Mouse (Mus musculus) left cerebral cortex, postnatal 25 days (tissue): ENCODE measurements around the gene Cipc. TPM values are rescaled to one million over a fixed set of nuclear protein-coding genes. Genes with fewer than 3 reads are reported as not detected.
A peak's percentile ranks its signal among the peaks of the same experiment; 100 is the strongest.

Experiments used
- DNase-seq, 2 experiments: peaks; one replicate each; pipeline ENCODE4 v3.0.0; 2022; ENCODE audit warnings: low spot score in 2 of 2, mixed read lengths in 1 of 2
- intact Hi-C: fragments of 180-260 bp; cut with DNase I; formaldehyde crosslinking; loops from one replicate; pipeline ENCODE4 v1.15.1; 2025
- total RNA-seq, 2 experiments: library from RNA; stranded (reverse); gene quantifications; 2 replicates each; pipeline ENCODE4 v1.2.3; 2021

Cipc gene
- total RNA-seq, 2 experiments from 2014 or later: 79.9 to 87.8 TPM

DNA sequence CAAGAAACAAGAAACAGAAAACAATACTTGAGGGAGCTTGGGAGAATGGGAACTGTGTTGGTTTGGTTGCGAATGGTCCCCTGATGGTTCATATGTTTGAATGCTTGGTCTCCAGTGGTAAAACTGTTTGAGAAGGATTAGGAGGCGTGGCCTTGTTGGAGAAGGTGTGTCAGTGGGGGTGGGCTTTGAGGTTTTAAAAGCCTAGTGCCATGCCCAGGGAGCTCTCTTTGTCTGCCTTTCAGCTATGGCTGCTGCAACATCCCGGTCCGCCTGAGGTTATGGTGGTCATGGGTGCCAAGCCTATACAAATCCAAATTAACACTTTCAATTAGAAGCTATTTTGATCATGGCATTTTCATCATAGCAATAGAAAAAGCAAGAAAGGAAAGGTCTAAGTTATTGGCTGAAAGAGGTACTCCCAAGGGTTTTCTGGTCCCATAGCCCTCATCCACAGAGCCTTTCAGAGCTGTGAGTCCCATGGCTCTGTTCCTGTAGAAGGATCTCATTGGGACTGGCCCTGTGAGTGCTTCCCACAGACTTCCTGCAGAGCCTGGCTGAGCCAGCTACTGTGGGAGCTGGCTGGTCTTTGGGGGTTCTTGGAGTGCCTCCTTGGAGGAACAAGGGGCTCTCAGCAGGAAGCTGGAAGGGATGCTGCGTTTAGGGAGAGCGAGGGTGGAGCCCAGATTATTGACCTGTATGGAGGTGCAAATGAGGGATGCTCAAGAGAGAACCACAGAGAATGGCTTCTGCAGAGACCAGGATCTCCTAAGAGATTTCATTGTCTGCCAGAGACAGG lies 15.7 kb upstream of the Cipc start:
- intact Hi-C loops: no loop called here
- DNase-seq: no peak

DNA sequence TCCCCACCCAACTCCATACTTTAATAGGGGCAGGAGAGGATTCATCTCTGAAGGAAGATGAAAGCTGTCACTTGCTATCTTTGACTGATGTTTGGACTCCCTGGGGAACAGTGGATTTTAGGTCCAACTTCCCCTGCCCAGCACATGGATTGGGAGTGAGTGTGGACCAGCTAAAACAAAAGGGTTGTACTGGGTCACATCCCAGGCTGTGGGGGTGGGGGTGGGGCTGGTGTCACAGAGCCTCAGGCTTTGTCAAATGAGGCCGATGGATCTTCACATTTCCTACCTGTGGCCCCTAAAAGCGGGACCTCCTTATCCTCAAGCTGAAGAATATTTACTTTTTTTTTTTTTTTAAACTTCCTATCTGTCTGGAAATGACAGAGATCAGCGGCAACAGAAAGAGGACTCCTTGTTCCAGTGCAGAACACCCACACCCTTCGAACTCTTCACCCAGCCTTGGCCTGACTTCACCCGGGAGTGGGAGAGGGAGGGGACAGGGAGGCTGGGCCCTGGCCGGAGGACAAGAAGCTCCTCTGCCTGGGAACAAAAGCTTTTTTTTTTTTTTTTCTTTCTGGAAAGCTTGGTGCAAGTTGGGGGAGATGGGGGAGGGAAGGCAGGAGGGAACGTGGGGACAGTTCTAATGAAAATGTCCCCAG lies 14.8 kb upstream of the Cipc start:
- DNase-seq: peak in 1 of 2 experiments; percentile 48
- intact Hi-C loops: no loop called here

DNA sequence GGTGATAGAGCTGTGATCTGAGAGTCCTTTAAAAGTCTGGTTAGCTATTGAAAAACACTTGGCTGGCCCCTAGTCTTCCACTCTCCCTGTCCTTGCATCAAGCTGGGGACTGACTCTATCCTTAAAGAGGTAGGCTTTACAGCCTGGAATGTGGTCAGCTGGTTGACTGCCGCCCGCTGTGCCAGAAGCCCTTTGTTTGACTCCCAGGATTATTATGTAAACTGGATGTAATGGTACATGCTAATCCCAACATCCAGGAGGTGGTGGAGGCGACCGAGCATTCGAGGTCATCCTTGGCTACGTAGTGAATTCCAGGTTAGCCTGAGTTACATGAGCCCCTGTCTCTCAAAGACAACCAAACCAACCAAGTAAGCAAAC lies 14.3 kb upstream of the Cipc start:
- intact Hi-C loops: no loop called here
- no peak for DNase-seq

DNA sequence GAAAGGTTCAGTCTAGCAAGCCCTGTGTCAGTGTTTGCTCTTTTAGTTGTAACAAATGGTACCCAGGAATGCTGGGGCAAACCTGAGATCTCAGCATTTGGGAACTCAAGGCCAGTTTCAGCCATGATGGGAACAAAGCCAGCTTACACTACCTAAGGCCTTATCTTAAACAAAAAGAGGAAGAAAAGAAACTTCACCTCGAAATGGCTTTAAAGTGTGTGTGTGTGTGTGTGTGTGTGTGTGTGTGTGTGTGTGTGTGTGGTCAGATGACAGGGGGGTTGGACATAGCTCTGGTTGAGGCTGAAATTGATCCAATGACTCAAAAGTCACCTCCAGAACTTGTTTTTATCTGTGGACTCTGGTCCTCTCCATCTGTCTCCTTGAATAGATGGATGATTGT lies 12.1 kb upstream of the Cipc start:
- intact Hi-C loops: no loop called here
- DNase-seq: no peak

DNA sequence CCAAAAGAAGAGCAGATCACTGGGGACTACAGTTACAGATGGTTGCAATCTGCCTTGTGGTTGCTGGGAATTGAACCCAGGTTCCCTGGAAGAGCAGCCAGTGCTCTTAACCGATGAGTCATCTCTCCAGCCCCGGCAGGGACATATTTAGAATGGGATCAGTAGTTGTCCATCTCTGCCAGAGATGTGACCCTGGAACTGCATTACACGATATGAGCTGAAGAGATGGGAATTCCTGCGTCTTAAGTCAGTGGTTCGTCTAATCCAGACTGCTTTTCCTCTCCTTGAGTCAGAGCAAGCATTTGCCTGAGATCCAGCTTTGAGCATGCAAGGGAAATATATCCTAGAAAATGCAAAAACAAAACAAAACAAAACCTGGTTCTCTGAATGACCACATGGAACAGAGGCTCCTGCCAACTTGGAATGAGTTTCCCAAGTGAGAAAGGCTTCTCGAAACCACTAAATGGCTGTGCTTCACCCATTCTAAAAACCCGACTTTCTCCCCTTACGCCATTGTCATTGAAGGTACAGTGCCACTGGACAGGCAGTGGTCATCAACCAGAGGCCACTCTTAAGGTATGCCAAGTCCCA lies 11.1 kb upstream of the Cipc start:
- no peak for DNase-seq
- intact Hi-C loops: no loop called here

DNA sequence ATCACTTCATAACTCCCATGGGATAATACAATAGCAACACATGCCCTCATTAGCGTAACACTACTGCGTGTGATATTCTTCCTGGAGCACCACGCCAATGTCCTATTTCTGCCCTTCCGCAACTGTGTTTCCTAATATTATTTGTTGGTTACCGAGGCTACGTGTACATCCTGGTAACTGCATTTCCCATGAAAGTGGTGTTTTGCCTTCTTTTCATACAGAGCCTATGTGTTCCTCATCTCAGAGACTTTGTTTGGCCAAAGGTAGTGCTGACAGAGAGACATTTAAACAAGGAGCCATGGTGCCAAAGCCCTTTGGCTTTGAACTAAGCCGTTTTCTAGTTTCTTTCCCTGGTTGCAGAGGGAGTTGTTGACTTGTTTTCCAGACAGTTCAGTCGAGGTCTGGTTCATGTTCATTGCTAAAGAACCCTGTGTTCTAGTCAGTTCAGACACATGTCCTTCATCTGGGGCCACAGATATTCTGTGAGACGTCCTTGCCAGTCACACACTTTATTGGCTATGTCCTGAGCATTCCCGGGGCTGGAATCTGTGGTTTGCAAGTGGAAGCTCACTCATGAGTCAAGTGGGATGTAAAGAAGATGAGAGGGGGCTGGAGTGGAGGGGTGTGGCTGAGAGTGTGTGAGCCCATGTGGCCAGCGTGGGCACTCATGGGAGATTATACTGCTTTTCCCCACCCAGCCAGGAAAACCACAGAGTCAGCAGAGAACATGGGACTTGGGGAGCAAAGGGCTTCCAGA lies 10.1 kb upstream of the Cipc start:
- intact Hi-C loops: no loop called here
- no peak for DNase-seq

DNA sequence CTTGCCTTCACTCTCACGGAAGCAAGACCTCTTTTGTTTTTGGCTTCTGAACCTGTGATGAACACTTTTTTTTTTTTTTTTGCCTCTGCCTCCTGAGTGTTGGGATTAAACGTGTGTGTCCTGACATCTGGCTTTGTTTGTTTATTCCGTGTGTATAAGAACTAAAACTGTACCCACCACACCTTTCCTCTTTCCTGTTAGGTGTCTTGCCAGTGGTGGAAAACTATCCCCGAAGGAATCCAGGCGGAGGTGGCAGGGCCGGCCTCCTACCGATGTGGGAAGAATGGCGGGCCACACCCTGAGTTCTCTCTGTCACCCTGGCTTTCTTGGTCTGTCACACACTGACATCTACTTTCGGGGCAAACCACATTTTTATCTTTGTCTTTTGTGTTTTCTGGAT lies 8.3 kb upstream of the Cipc start:
- no peak for DNase-seq
- intact Hi-C loops: no loop called here

DNA sequence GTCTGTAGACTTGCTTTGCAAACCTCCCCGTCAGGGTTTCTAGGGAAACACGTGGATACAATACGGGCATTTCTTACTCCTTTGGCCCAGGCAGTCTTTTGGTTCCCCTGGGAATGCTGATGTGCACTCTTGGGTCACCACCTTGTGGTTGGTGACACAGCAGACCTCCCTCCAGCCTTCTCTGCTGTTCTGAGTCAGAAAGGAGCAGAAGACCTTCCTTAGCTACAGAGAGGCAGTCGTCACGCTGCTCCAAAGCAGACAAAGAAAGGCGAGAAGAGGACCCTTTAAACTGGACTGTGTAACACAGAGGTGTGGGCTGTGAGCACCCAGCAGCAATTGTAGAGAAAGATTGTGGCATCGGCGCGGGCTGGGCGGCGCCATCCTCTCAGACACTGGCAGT lies 5.7 kb upstream of the Cipc start:
- DNase-seq: no peak
- intact Hi-C loops: loop anchor here (10.0 kb wide), 1 partner anchor 236 kb away; no protein-coding TSS in a partner anchor

DNA sequence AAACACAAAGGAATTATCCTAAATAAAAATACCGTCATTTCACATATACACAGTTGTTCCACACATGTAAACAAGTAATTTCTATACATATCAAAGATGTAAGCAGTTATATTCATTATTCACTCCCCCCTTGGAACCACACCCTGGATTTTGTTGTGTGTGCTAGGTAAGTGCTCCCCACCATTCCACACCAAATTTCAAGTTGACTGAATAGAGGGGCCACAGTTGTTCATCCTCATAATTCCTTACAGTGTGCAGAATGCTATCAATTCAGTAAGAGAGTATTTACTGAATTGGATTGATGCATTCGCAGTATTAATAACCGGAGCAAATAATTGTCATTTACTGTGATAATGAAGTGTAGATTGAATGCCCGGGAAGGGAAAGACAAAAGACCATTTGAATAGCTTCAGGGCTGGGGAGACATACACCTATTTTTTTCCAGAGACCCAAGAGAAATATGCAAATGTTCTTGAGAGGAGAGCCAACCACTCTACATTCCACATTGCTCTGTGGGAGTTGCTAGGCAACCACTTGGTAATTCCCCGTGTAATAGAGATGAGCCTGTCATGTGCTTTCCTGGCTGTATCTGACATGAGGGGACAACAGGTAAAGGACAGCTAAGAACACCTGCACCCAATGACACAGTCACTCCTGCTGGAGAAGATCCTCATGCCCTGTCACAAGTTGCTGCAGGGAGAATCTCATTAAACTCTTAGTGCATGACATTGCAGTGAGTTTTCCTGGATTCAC lies 4.9 kb upstream of the Cipc start:
- peak; percentile 60 to 78 for DNase-seq
- intact Hi-C loops: loop anchor here (10.0 kb wide), 1 partner anchor 237 kb away; no protein-coding TSS in a partner anchor

DNA sequence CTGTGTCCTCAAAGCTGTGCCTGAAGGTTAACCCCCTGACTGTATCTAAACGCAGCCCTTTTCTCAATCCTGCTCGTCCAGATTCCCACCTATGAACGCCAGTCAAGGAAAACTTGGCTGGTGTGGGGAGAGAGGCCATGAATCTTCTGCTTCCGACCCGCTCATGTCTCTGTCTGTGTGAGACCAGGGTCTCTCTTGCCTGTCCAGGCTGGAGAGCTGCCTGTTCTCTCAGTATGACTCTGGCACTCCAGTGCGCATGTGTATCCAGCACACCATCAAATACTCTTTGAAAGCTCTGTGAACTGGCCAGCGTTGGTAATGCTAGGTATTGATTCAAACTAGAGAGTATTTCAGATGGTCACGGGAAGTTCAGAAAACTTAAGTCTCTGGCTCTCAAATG lies 3.4 kb upstream of the Cipc start:
- intact Hi-C loops: loop anchor here (10.0 kb wide), 1 partner anchor 239 kb away; no protein-coding TSS in a partner anchor
- DNase-seq: no peak

DNA sequence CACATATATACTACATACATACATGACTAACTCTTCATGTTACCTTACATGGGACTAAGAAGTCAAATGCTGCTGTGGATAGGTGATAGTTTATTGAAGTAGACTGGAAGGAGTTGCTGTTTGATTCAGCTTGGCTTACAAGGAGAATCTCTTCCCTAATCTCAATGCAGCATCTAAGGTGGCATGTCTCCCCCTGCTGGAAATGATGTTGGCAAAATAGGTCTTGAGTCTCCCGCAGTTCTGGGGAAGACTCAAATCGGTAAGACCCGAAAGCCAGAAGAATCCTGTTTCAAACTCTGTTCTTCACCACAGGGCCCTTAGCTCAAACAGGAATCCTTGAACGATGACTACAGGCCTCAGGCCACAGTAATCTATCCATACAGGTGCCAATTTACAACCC lies 1.7 kb upstream of the Cipc start:
- peak; percentile 81 to 93 for DNase-seq

DNA sequence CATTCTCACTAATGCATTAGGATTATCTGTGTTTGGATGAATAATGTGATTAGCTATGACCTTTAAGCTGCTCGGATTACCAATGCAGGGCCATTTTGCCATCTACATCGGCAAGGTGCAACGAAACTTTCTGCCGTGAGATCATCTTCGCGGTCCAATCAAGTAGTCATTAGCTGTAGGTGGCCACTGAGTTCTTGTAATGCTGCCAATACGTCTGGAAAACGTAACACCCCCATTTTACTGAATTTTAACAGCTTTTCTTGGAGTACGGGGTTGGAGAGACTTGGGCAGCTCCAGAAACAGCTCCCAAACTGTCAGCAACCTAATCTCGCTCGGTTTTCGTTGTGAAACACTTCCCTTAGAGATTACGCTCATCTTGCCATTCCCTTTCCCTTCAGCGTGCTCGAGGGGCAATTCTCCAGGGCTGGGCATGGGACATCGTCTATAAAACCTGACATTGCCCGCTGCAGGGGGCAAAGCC lies 502 bp upstream of the Cipc start:
- intact Hi-C loops: loop anchor here (2.0 to 10.0 kb wide), 3 partner anchors 28 to 242 kb away; no protein-coding TSS in a partner anchor
- DNase-seq: peak; percentile 40

More for the DNA sequence above, 1.7 kb upstream of the Cipc start:
- intact Hi-C loops: loop anchor here (1.0 to 10.0 kb wide), 2 partner anchors 176 to 240 kb away; no protein-coding TSS in a partner anchor

DNA sequence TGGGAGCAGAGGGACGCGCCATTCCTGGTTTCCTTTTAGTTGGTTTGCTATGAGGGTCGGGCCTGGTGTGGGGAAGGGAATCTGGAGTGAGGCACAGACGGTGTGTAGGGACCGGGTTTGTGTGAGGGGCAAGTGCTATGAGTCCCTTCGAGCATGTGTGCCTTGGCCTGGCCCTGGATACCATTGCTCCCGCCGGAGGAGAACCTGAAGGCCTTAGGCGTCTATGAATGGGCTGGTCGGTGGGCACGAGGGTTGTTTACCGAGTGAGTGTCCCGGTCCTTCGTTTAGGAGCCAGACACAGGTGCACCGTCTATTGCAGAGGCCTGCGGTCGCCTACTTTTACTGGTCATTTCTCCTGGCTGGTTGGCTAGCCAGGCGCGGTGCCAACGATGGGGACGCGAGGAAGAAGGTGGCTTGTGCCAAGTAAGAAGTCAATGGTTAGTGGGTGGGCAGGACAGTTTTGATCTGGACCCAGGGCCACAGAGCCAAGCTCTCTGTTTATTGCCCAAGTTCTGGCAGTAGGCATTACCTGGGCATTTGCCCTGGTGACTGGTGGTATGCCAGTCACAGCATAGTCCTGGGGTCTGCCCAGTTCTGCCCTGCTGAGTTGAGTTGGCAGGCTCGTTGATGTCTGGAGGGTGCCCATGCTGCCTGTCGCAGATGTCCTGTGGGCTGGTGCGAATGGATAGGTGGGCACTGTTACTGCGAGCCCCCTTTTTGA lies 998 bp downstream of the Cipc start:
- intact Hi-C loops: loop anchor here (1.0 to 10.0 kb wide), 5 partner anchors 27 to 243 kb away; partner anchors contain the start of gene Zdhhc22
- DNase-seq: peak; percentile 64 to 74

DNA sequence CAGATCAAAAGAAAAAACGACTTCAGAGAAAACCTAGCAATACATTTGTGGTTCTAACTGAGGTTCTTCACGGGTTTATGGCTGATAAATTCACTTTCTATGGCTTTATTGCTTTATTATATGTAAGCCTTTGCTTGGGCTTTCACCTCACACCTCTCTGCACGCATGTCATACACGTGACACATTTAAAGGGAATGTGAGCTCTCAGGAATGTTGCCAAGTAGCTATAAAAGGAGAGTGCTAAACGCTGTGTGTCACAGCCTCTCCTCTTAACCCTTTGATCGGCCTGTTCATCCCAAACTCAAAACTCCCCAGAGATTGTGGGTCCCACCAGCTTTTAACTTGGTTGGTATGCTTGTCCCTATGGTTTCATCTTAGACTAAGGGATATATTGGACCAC lies 1.8 kb downstream of the Cipc start:
- intact Hi-C loops: loop anchor here (10.0 kb wide), 1 partner anchor 244 kb away; no protein-coding TSS in a partner anchor
- DNase-seq: peak in 1 of 2 experiments; percentile 56

DNA sequence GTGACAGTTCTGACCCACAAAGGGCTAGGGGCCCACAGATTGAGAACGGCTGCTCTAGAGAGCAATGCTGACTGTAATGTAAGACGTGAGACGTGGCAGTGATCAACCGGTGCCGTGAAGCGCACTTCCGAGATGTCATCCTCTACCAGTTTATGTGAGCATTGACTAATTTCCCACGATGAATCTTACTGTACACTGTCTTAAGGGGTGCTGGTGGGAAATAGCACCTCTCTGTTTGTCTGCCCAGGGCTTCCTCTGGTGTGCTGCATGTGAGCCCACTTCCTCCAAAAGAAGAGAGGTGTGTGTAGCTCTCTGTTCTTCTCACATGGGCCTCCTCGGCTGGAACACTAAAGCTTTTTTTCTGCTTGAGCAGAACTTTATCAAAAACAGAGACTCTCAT lies 2.7 kb downstream of the Cipc start:
- intact Hi-C loops: loop anchor here (10.0 kb wide), 1 partner anchor 245 kb away; no protein-coding TSS in a partner anchor
- DNase-seq: peak in 1 of 2 experiments; percentile 42

DNA sequence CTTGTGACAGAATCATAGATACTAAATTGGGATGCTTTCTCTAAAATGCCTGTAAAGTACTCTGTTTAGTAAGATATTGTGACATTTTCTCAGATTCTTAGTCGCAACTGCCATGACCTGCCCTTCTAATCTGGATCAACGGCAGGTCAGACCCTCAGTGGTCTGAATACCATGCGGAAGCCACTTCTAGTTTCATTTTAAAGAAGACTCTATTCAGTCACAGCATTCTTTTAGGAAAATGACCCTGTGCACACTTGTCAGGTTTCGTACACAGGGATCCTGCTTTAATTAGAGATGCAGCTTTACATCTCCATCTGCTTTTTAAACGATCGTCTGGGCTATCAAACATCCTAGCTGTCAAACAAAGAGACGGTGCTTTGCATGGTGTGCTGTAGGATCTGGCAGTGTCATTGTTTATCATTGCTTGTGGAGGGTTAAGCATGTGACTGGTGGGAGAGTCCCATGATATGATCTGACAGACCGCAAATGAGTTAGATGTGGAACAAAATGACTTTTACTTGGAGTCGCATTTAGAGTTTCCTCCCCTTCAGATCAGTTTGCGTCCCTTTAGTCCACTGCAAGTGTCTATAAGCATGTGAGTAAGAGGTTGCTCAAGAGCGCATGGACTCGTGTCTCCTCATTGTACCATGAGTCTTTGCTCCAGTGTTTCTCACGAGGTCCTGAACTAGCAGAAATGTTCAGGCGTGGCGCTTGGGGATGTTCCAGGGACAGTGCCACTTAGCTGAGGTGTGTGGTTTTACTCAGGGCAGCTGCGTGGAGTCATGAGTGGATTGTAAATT lies 3.5 kb downstream of the Cipc start:
- DNase-seq: no peak
- intact Hi-C loops: no loop called here

DNA sequence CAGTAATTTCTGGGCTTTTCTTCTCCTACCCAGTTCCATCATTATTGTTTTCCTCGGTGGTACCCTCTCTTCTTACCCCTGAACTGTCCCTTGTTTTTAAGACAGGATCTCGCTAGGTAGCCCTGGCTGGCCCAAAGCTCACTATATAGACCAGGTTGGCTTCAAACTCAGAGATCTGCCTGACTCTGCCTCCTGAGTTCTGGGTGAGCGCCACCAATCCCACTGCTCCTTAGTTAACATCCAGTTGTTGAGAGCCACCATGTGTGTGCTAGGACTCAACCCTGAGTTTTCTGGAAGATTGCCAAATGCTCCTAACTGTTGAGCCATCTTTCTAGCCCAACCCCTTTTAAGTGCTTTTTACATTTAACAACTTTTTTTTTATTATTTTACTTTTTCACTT lies 4.1 kb downstream of the Cipc start:
- no peak for DNase-seq
- intact Hi-C loops: no loop called here
